ENCODE assay signal across 15 mouse cellular contexts in genomic region chr17:12797427-12798029, GRCm38 (mm10). TPM values are rescaled to one million over a fixed set of nuclear protein-coding genes. Genes with fewer than 3 reads are reported as not detected.
DNase-seq lines count a peak whose midpoint lies in the region; ATAC-seq and TF ChIP-seq lines count a peak whose summit lies in the region.
"Had no signal": no experiment of that assay in that cellular context is flagged by ENCODE, and none has a peak within 500 bp of the region (broad histone marks: within the 10 kb centered on the region; RNA-seq: fewer than 3 reads in every experiment).

No protein-coding gene starts in this region.

- ATAC-seq in heart, embryonic 14.5 days (ENCODE audit: insufficient number of reproducible peaks, insufficient read depth, low FRiP score, low read depth): no peak; the same call in 1 of the 2 replicates
- no peak for ATAC-seq in midbrain, postnatal 0 days (ENCODE audit: low FRiP score)
- ATAC-seq in kidney, embryonic 14.5 days (ENCODE audit: low FRiP score, low TSS enrichment): no peak
- ATAC-seq: inflammation-experienced regulatory T-cells, adult 6 months had no signal

- peaks cover 33% of the 10 kb centered on the region for H3K36me3 ChIP-seq in heart, embryonic 14.5 days (ENCODE audit: control insufficient read depth, insufficient read depth, low read length)
- no peaks in the 10 kb centered on the region for H3K36me3 ChIP-seq in midbrain, postnatal 0 days (ENCODE audit: insufficient read depth, low read length)
- no peaks in the 10 kb centered on the region for H3K36me3 ChIP-seq in midbrain, embryonic 10.5 days
- H3K36me3 ChIP-seq in kidney, embryonic 14.5 days (ENCODE audit: control insufficient read depth, insufficient read depth, low read length): no peaks in the 10 kb centered on the region; the same call in 1 of the 2 replicates
- H3K36me3 ChIP-seq: hindbrain, embryonic 10.5 days; neural tube, embryonic 12.5 days; stomach, embryonic 15.5 days had no signal

- no peak for DNase-seq in heart, postnatal 14 days
- no peak for DNase-seq in left cerebral cortex, adult 2 months (ENCODE audit: extremely low spot score in 1 of 2, low spot score in 2 of 2)
- DNase-seq in left cerebral cortex, adult 18-20 months (ENCODE audit: low spot score in 2 of 2): no peak
- peak; percentile 26 for DNase-seq in midbrain, postnatal 0 days (ENCODE audit: low spot score)
- DNase-seq in midbrain, embryonic 10.5 days (ENCODE audit: low spot score): no peak
- DNase-seq: cerebellum, adult 9-10 months; gastrocnemius, postnatal 10 days; spleen, adult 18-20 months had no signal

- peak overlapping the region; percentile 88 to 91 for H3K27ac ChIP-seq in heart, embryonic 14.5 days (replicated peaks in 1 of 2; ENCODE audit: control insufficient read depth in 1 of 2, insufficient read depth in 1 of 2, low read depth in 2 of 2, low read length in 2 of 2)
- H3K27ac ChIP-seq in left cerebral cortex, adult 2 months: no peak overlapping the region
- H3K27ac ChIP-seq in midbrain, postnatal 0 days (ENCODE audit: low read depth, low read length): no peak overlapping the region
- no peak overlapping the region for H3K27ac ChIP-seq in midbrain, embryonic 10.5 days (replicated peaks)
- H3K27ac ChIP-seq in kidney, embryonic 14.5 days (ENCODE audit: low read depth, low read length): no peak overlapping the region
- H3K27ac ChIP-seq: embryonic facial prominence, embryonic 13.5 days; hindbrain, embryonic 10.5 days; neural tube, embryonic 12.5 days had no signal

- H3K9ac ChIP-seq in heart, embryonic 14.5 days (ENCODE audit: low read length): peak overlapping the region; percentile 51
- no peak overlapping the region for H3K9ac ChIP-seq in midbrain, postnatal 0 days (replicated peaks; ENCODE audit: low read length, poor library complexity, severe bottlenecking)
- no peak overlapping the region for H3K9ac ChIP-seq in kidney, embryonic 14.5 days (ENCODE audit: low read depth, low read length)
- H3K9ac ChIP-seq: embryonic facial prominence, embryonic 13.5 days; neural tube, embryonic 12.5 days; stomach, embryonic 15.5 days had no signal

- 38% methylated on average over 3 of the region's 3 CpGs for WGBS in heart, embryonic 14.5 days
- 75% methylated on average over 3 of the region's 3 CpGs for WGBS in midbrain, postnatal 0 days
- WGBS in midbrain, embryonic 10.5 days: 75% methylated on average over 3 of the region's 3 CpGs
- WGBS in kidney, embryonic 14.5 days: 84% methylated on average over 3 of the region's 3 CpGs

- H3K4me3 ChIP-seq in heart, embryonic 14.5 days (ENCODE audit: control insufficient read depth in 1 of 2, insufficient read depth in 1 of 2, low read depth in 1 of 2, low read length in 2 of 2): no peak overlapping the region
- H3K4me3 ChIP-seq in left cerebral cortex, adult 2 months: no peak overlapping the region
- H3K4me3 ChIP-seq in midbrain, postnatal 0 days (ENCODE audit: low read depth, low read length): no peak overlapping the region
- no peak overlapping the region for H3K4me3 ChIP-seq in midbrain, embryonic 10.5 days
- H3K4me3 ChIP-seq in kidney, embryonic 14.5 days (ENCODE audit: low read length): no peak overlapping the region
- H3K4me3 ChIP-seq: embryonic facial prominence, embryonic 13.5 days; hindbrain, embryonic 10.5 days; neural tube, embryonic 12.5 days; stomach, embryonic 15.5 days had no signal

- no peaks in the 10 kb centered on the region for H3K9me3 ChIP-seq in heart, embryonic 14.5 days (ENCODE audit: control insufficient read depth, low read length)
- no peaks in the 10 kb centered on the region for H3K9me3 ChIP-seq in midbrain, postnatal 0 days (ENCODE audit: low read length)
- no peaks in the 10 kb centered on the region for H3K9me3 ChIP-seq in midbrain, embryonic 10.5 days (replicated peaks)
- no peaks in the 10 kb centered on the region for H3K9me3 ChIP-seq in kidney, embryonic 14.5 days (ENCODE audit: control insufficient read depth, low read length)
- H3K9me3 ChIP-seq: embryonic facial prominence, embryonic 13.5 days; hindbrain, embryonic 10.5 days; neural tube, embryonic 12.5 days; stomach, embryonic 15.5 days had no signal

- H3K4me2 ChIP-seq in heart, embryonic 14.5 days (ENCODE audit: low read length): no peak overlapping the region
- no peak overlapping the region for H3K4me2 ChIP-seq in midbrain, postnatal 0 days (ENCODE audit: low read depth, low read length, poor library complexity, severe bottlenecking)
- H3K4me2 ChIP-seq in kidney, embryonic 14.5 days (replicated peaks; ENCODE audit: low read depth, low read length): no peak overlapping the region
- H3K4me2 ChIP-seq: embryonic facial prominence, embryonic 13.5 days; neural tube, embryonic 12.5 days; stomach, embryonic 15.5 days had no signal

- intact Hi-C loops in heart, postnatal 14 days (cut with DNase I): no loop called here
- intact Hi-C loops in left cerebral cortex, adult 2 months (cut with DNase I): loop anchor here (5.0 to 10.0 kb wide), 2 partner anchors 70 to 197 kb away; partner anchors contain the start of genes Mas1 and Wtap

- TF ChIP-seq CTCF in left cerebral cortex, adult 2 months (IDR thresholded peaks at IDR 0.05): peak; percentile 37
- peak; percentile 64 for TF ChIP-seq CTCF in midbrain, postnatal 0 days (IDR thresholded peaks at IDR 0.05)

- no peaks in the 10 kb centered on the region for H3K27me3 ChIP-seq in heart, embryonic 14.5 days (ENCODE audit: control insufficient read depth, insufficient read depth, low read length)
- H3K27me3 ChIP-seq in midbrain, postnatal 0 days (ENCODE audit: insufficient read depth, low read length): no peaks in the 10 kb centered on the region
- H3K27me3 ChIP-seq in midbrain, embryonic 10.5 days (ENCODE audit: low read depth, poor library complexity, severe bottlenecking): peaks cover 28% of the 10 kb centered on the region
- H3K27me3 ChIP-seq in kidney, embryonic 14.5 days (ENCODE audit: control insufficient read depth, insufficient read depth, low read length): no peaks in the 10 kb centered on the region
- H3K27me3 ChIP-seq: embryonic facial prominence, embryonic 13.5 days; neural tube, embryonic 12.5 days; stomach, embryonic 15.5 days had no signal

- peaks cover 38 to 74% of the 10 kb centered on the region in 2 experiments for H3K4me1 ChIP-seq in heart, embryonic 14.5 days (ENCODE audit: control insufficient read depth in 2 of 2, insufficient read depth in 2 of 2, low read length in 2 of 2)
- H3K4me1 ChIP-seq in midbrain, postnatal 0 days (ENCODE audit: insufficient read depth, low read length): no peaks in the 10 kb centered on the region
- peaks cover 2% of the 10 kb centered on the region; the same call in 1 of the 2 replicates for H3K4me1 ChIP-seq in midbrain, embryonic 10.5 days
- H3K4me1 ChIP-seq in kidney, embryonic 14.5 days (ENCODE audit: control insufficient read depth, insufficient read depth, low read length): peaks cover 2% of the 10 kb centered on the region; the same call in 1 of the 2 replicates

RNA-seq across cellular contexts. Expression of gene Igf2r, which starts 28.1 kb away (rescaled TPM):
- polyA plus RNA-seq in heart, embryonic 14.5 days (2014; fragmentation: Nextera tagmentation; extraction: Ambion mirVana): 196 and 201 TPM in 2 replicates
- 100 to 1,000 TPM; 131 to 132 TPM for total RNA-seq in heart, postnatal 14 days (2021)
- 10 to 100 TPM; 29.1 to 29.3 TPM for total RNA-seq in left cerebral cortex, adult 2 months (2021)
- 10 to 100 TPM; 26.9 to 27.0 TPM for total RNA-seq in left cerebral cortex, adult 18-20 months (2021)
- 31.7 and 44.2 TPM in 2 replicates for total RNA-seq in midbrain, postnatal 0 days (2014; rRNA removed)
- polyA plus RNA-seq in midbrain, postnatal 0 days (2015; fragmentation: Nextera tagmentation; extraction: Ambion mirVana): 5.0 and 5.4 TPM in 2 replicates
- polyA plus RNA-seq in midbrain, embryonic 10.5 days (2016; fragmentation: Nextera tagmentation; extraction: Ambion mirVana): 16.3 and 18.0 TPM in 2 replicates
- 20.7 and 37.8 TPM in 2 replicates for polyA plus RNA-seq in kidney, embryonic 14.5 days (2014; fragmentation: Nextera tagmentation; extraction: Ambion mirVana)

Comparison
In these comparisons a context has a peak if more than half of its experiments do, and no peak if none do; other contexts are left out.
1. H3K27ac ChIP-seq: peak in heart, embryonic 14.5 days (2 of 2); none in left cerebral cortex, adult 2 months (single experiment), midbrain, postnatal 0 days (single experiment), midbrain, embryonic 10.5 days (single experiment) and kidney, embryonic 14.5 days (single experiment).